Mouse (Mus musculus): Measurements from ENCODE around the gene Scg2. TPM values are rescaled to one million over a fixed set of nuclear protein-coding genes. Genes with fewer than 3 reads are reported as not detected.
A peak's percentile ranks its signal among the peaks of the same experiment; 100 is the strongest.

Gene Scg2
- total and polyA plus RNA-seq, 2 experiments from 2014 or later, result 0.05 TPM; not detected in 1

DNA sequence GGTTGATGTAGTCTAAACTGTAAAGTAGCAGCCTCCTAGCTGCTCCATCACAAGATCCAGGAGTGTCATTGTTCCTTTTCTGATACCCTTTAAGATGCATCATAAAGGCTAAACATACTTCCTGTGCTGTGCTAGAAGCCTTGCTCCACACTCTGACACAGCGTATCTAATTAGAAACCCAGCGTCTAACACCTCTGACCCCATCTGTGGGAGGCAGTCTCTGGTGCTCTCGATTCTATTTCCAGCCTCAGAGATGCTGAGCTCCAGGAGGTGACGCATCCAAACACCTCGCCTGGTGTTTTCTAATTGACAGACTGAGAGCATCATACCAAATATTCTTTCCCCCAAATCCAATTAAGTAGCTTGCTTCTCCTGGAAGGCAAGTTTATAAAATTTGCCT is 18.6 kb upstream of the Scg2 start:
- H3K27ac ChIP-seq (ENCODE audit: low read depth), result no peak overlapping the region
- no peak overlapping the region for H3K4me2 ChIP-seq (ENCODE audit: low read depth, low read length)
- no peak for ATAC-seq (ENCODE audit: insufficient read depth, low read depth)
- 17% methylated on average over 5 of the region's 5 CpGs for WGBS
- TF ChIP-seq EP300 (IDR thresholded peaks at IDR 0.05; ENCODE audit: low read depth), result no peak
- no peak for TF ChIP-seq CTCF (IDR thresholded peaks at IDR 0.05; ENCODE audit: low read depth)
- no peak for DNase-seq (ENCODE audit: low spot score)
- H3K27me3 ChIP-seq (ENCODE audit: control insufficient read depth, insufficient read depth, low read length), result no peaks in the 10 kb centered on the region
- no peak overlapping the region for H3K9ac ChIP-seq (replicated peaks; ENCODE audit: low read depth, low read length)
- no peaks in the 10 kb centered on the region for H3K9me3 ChIP-seq (replicated peaks; ENCODE audit: control insufficient read depth, low read length)
- H3K4me3 ChIP-seq (ENCODE audit: low read depth, low read length), result no peak overlapping the region
- no peaks in the 10 kb centered on the region for H3K36me3 ChIP-seq (replicated peaks; ENCODE audit: control insufficient read depth, insufficient read depth, low read length)
- no peaks in the 10 kb centered on the region for H3K4me1 ChIP-seq (ENCODE audit: control insufficient read depth, insufficient read depth)

DNA sequence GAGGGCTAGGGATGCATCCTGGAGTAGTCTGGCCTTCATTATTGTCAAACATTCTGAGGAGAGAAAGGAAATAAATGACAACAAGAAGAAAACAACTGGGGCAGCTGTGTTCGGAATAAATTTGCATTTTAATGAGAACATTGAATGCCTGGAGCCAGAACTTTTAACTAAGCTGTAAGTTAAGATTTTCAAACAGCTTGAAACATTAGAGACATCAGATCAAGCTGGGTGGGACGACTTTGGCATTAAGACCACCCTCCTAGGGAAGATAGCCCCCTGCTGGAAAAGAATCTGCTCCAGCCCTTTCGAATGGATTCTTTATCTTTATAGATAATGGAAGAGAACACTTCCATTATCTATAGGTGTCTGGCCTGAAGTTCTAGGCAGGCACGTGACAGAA is 14.2 kb upstream of the Scg2 start:
- ATAC-seq (ENCODE audit: insufficient read depth, low read depth) (no peak), DNase-seq (ENCODE audit: low spot score) (no peak)
- Histone ChIP-seq H3K27ac (ENCODE audit: low read depth) (no peak overlapping the region), H3K27me3 (ENCODE audit: control insufficient read depth, insufficient read depth, low read length) (no peaks in the 10 kb centered on the region), H3K9me3 (replicated peaks; ENCODE audit: control insufficient read depth, low read length) (no peaks in the 10 kb centered on the region), H3K4me3 (ENCODE audit: low read depth, low read length) (no peak overlapping the region), H3K9ac (replicated peaks; ENCODE audit: low read depth, low read length) (no peak overlapping the region), H3K4me1 (ENCODE audit: control insufficient read depth, insufficient read depth) (no peaks in the 10 kb centered on the region), H3K4me2 (ENCODE audit: low read depth, low read length) (no peak overlapping the region), H3K36me3 (replicated peaks; ENCODE audit: control insufficient read depth, insufficient read depth, low read length) (no peaks in the 10 kb centered on the region)
- 14% methylated on average over 4 of the region's 4 CpGs for WGBS
- no peak for TF ChIP-seq EP300 (IDR thresholded peaks at IDR 0.05; ENCODE audit: low read depth)
- TF ChIP-seq CTCF (IDR thresholded peaks at IDR 0.05; ENCODE audit: low read depth), result no peak

DNA sequence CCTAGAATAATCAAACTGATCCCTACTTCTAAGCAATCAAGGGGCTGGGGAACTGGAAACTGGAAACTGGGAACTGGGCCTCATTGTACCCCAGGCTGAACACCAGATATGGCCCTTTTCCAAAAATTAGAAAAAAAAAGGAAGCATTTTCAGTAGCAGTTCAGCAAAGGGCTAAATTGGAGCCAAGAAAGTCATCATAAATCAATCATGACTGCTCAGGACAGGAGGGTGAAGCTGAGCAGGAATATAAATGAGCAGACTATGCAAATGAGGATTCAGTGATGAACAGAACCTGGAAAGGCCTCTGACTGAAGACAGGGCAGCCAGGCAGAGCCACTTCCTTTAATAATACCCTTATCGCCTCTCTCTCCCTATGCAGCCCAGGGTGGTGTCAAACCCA is 12.4 kb upstream of the Scg2 start:
- no peak for TF ChIP-seq EP300 (IDR thresholded peaks at IDR 0.05; ENCODE audit: low read depth)
- TF ChIP-seq CTCF (IDR thresholded peaks at IDR 0.05; ENCODE audit: low read depth), result no peak
- H3K4me1 ChIP-seq (ENCODE audit: control insufficient read depth, insufficient read depth), result no peaks in the 10 kb centered on the region
- no peaks in the 10 kb centered on the region for H3K9me3 ChIP-seq (replicated peaks; ENCODE audit: control insufficient read depth, low read length)
- WGBS, result 60% methylated on average over 1 of the region's 1 CpGs
- no peak overlapping the region for H3K4me2 ChIP-seq (ENCODE audit: low read depth, low read length)
- H3K27me3 ChIP-seq (ENCODE audit: control insufficient read depth, insufficient read depth, low read length), result no peaks in the 10 kb centered on the region
- H3K27ac ChIP-seq (ENCODE audit: low read depth), result no peak overlapping the region
- no peak overlapping the region for H3K4me3 ChIP-seq (ENCODE audit: low read depth, low read length)
- no peak for DNase-seq (ENCODE audit: low spot score)
- H3K36me3 ChIP-seq (replicated peaks; ENCODE audit: control insufficient read depth, insufficient read depth, low read length), result no peaks in the 10 kb centered on the region
- no peak for ATAC-seq (ENCODE audit: insufficient read depth, low read depth)
- H3K9ac ChIP-seq (replicated peaks; ENCODE audit: low read depth, low read length), result no peak overlapping the region

DNA sequence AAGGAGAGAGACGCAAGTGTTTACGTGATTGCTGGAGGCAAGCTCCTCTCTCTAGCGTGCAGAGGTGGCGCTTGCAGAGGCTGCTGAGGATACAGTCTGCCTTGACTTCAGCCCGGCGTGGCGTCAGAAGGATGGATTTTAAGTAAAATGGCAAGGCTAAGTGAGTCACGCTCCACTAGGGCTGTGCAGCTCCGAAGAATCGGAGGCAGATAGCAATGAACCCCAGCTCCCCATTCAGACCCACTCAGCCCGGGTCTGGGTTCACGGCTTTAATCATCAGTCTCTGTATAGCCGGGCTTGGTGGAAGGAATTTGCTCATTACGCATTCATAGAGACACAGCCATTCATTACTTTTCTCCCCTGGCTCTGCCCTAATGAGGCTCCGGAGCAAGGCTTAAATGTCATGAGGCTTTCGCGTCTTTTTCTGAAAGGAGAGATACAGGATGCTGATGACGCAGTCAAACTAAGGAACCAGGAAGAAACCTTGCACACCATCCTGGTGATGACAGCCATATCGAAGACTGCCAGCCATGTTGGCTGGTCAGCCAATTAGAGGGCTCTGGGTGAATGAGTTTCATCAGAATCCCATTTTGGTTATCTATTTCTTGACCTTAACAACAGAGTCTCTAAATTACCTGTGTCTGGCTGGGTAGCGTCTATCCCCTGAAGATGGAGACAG is 10.6 kb upstream of the Scg2 start:
- ATAC-seq (ENCODE audit: insufficient read depth, low read depth), result no peak
- H3K4me2 ChIP-seq (ENCODE audit: low read depth, low read length), result peak overlapping the region; percentile 15; the same call in 1 of the 2 replicates

DNA sequence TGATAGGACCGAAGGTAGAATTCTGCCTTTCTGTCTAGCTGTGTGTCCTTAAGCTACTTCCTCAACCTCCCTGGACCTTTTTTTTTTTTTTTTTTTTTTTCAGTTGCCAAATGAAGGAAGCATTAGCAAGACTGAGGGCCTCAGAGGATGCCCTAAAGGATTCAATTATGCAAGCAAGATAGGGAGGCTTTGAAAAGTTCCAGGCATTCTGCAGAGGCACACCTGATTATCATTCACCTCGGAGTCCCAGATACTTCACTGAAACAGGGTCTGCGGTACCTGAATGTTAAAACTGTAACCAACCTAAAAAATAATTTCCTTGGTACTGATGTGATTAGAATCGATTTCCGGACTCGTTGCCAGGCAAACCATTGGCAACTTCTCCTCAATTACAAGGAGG is 10.0 kb upstream of the Scg2 start:
- Histone ChIP-seq H3K4me1 (ENCODE audit: control insufficient read depth, insufficient read depth) (no peaks in the 10 kb centered on the region), H3K9me3 (replicated peaks; ENCODE audit: control insufficient read depth, low read length) (no peaks in the 10 kb centered on the region), H3K4me2 (ENCODE audit: low read depth, low read length) (peak overlapping the region; percentile 15; the same call in 1 of the 2 replicates), H3K27ac (ENCODE audit: low read depth) (no peak overlapping the region), H3K36me3 (replicated peaks; ENCODE audit: control insufficient read depth, insufficient read depth, low read length) (no peaks in the 10 kb centered on the region), H3K9ac (replicated peaks; ENCODE audit: low read depth, low read length) (no peak overlapping the region), H3K27me3 (ENCODE audit: control insufficient read depth, insufficient read depth, low read length) (no peaks in the 10 kb centered on the region), H3K4me3 (ENCODE audit: low read depth, low read length) (no peak overlapping the region)
- 14% methylated on average over 6 of the region's 6 CpGs for WGBS
- ATAC-seq (ENCODE audit: insufficient read depth, low read depth), result no peak
- no peak for DNase-seq (ENCODE audit: low spot score)
- TF ChIP-seq CTCF (IDR thresholded peaks at IDR 0.05; ENCODE audit: low read depth), result no peak
- no peak for TF ChIP-seq EP300 (IDR thresholded peaks at IDR 0.05; ENCODE audit: low read depth)

More for the DNA sequence above, 10.6 kb upstream of the Scg2 start:
- Histone ChIP-seq H3K27me3 (ENCODE audit: control insufficient read depth, insufficient read depth, low read length) (no peaks in the 10 kb centered on the region), H3K36me3 (replicated peaks; ENCODE audit: control insufficient read depth, insufficient read depth, low read length) (no peaks in the 10 kb centered on the region), H3K4me1 (ENCODE audit: control insufficient read depth, insufficient read depth) (no peaks in the 10 kb centered on the region), H3K9ac (replicated peaks; ENCODE audit: low read depth, low read length) (no peak overlapping the region), H3K4me3 (ENCODE audit: low read depth, low read length) (no peak overlapping the region), H3K27ac (ENCODE audit: low read depth) (no peak overlapping the region), H3K9me3 (replicated peaks; ENCODE audit: control insufficient read depth, low read length) (no peaks in the 10 kb centered on the region)
- 12% methylated on average over 20 of the region's 20 CpGs for WGBS
- no peak for DNase-seq (ENCODE audit: low spot score)
- TF ChIP-seq EP300 (IDR thresholded peaks at IDR 0.05; ENCODE audit: low read depth) (no peak), CTCF (IDR thresholded peaks at IDR 0.05; ENCODE audit: low read depth) (no peak)

DNA sequence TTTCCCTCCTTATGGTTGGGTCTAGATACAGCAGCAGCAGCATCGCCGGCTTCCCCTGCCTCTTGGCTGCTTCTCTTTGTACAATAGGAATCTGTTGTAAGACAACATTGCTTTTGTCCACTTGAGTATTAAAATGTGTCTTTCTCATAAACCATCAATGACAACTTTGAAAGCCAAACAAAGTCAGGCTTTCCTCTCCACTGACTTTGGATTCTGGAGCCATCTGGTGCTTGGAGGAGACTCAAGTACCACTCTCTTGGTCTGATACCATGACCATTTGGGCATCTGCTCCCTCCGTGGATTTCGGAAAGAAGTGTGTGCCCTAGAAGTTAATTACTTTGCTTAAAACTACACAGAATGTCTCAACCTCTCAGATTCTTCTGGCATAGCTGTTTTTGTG is 5.7 kb upstream of the Scg2 start:
- Histone ChIP-seq H3K9ac (replicated peaks; ENCODE audit: low read depth, low read length) (no peak overlapping the region), H3K4me2 (ENCODE audit: low read depth, low read length) (no peak overlapping the region), H3K9me3 (replicated peaks; ENCODE audit: control insufficient read depth, low read length) (no peaks in the 10 kb centered on the region), H3K4me1 (ENCODE audit: control insufficient read depth, insufficient read depth) (no peaks in the 10 kb centered on the region), H3K4me3 (ENCODE audit: low read depth, low read length) (no peak overlapping the region), H3K27ac (ENCODE audit: low read depth) (no peak overlapping the region), H3K36me3 (replicated peaks; ENCODE audit: control insufficient read depth, insufficient read depth, low read length) (no peaks in the 10 kb centered on the region), H3K27me3 (ENCODE audit: control insufficient read depth, insufficient read depth, low read length) (no peaks in the 10 kb centered on the region)
- ATAC-seq (ENCODE audit: insufficient read depth, low read depth) (no peak), DNase-seq (ENCODE audit: low spot score) (no peak)
- WGBS, result 77% methylated on average over 4 of the region's 4 CpGs
- TF ChIP-seq CTCF (IDR thresholded peaks at IDR 0.05; ENCODE audit: low read depth) (no peak), EP300 (IDR thresholded peaks at IDR 0.05; ENCODE audit: low read depth) (no peak)

Measured in heart, postnatal 0 days (tissue).